Mouse (Mus musculus) embryonic facial prominence, embryonic 11.5 days (tissue): Measurements from ENCODE around the gene Gm21987. TPM values are rescaled to one million over a fixed set of nuclear protein-coding genes. Genes with fewer than 3 reads are reported as not detected.

ENCODE experiments used
- ATAC-seq: fragments of 200-750 bp; cut with Nextera tagmentation; replicated peaks from 2 replicates; pipeline ENCODE4 v1.8.0; 2017; ENCODE audit warnings: low read depth; ENCODE audit not compliant: insufficient number of reproducible peaks, low FRiP score, low TSS enrichment
- DNase-seq: peaks from one replicate; pipeline ENCODE4 v3.0.0-alpha.2; 2015; ENCODE audit warnings: low spot score
- H3K27ac ChIP-seq: fragments of 300-500 bp; sonication (generic); replicated peaks from 2 replicates; pipeline ENCODE4 v1.5.1; 2014; ENCODE audit warnings: mild to moderate bottlenecking, low read depth, low read length, control low read depth
- H3K27me3 ChIP-seq: fragments of 300-500 bp; sonication (generic); 2 replicates; pipeline ENCODE4 v1.6.1; 2014; ENCODE audit warnings: mild to moderate bottlenecking, low read length, moderate library complexity, mixed read lengths; ENCODE audit not compliant: control insufficient read depth, insufficient read depth
- H3K36me3 ChIP-seq: fragments of 300-500 bp; sonication (generic); replicated peaks from 2 replicates; pipeline ENCODE4 v1.6.1; 2014; ENCODE audit warnings: low read depth, mild to moderate bottlenecking, low read length, moderate library complexity, mixed read lengths; ENCODE audit not compliant: control insufficient read depth, insufficient read depth
- H3K4me1 ChIP-seq: fragments of 300-500 bp; sonication (generic); 2 replicates; pipeline ENCODE4 v1.6.1; 2014; ENCODE audit warnings: low read length, mixed read lengths; ENCODE audit not compliant: control insufficient read depth, insufficient read depth
- H3K4me2 ChIP-seq: fragments of 300-500 bp; sonication (generic); 2 replicates; pipeline ENCODE4 v1.6.1; 2014; ENCODE audit warnings: low read depth, mild to moderate bottlenecking, control low read depth, low read length, moderate library complexity
- H3K4me3 ChIP-seq: fragments of 300-500 bp; sonication (generic); 2 replicates; pipeline ENCODE4 v1.5.1; 2014; ENCODE audit warnings: low read depth, low read length, control low read depth
- H3K9ac ChIP-seq: fragments of 300-500 bp; sonication (generic); replicated peaks from 2 replicates; pipeline ENCODE4 v1.6.1; 2014; ENCODE audit warnings: mild to moderate bottlenecking, control low read depth, low read length
- H3K9me3 ChIP-seq: fragments of 300-500 bp; sonication (generic); replicated peaks from 2 replicates; pipeline ENCODE4 v1.6.1; 2016; ENCODE audit warnings: mild to moderate bottlenecking, low read length, inconsistent platforms, mixed read lengths; ENCODE audit not compliant: control insufficient read depth
- WGBS: fragments of 180-500 bp; shearing (Covaris S2); extraction: QIAGEN DNeasy Blood & Tissue Kit; methylation state at CpG from one replicate; pipeline ENCODE4 v1.1.7; 2014; 5-methylcytosine and 5-hydroxymethylcytosine counted together
- polyA plus RNA-seq: library from polyadenylated mRNA; unstranded; fragments of >200 nt; fragmentation: Nextera tagmentation; extraction: Ambion mirVana; gene quantifications from 2 replicates; pipeline ENCODE4 v1.2.1, GENCODE M21; 2014

Gene Gm21987
- polyA plus RNA-seq, 1 experiment from 2014 or later, result 0.69 TPM

GRCm38 (mm10) chr16:38350939-38351338 is 4.1 kb downstream of the Gm21987 start:
- Histone ChIP-seq H3K27ac (no peak overlapping the region), H3K27me3 (no peaks in the 10 kb centered on the region), H3K36me3 (no peaks in the 10 kb centered on the region; the same call in 1 of the 2 replicates), H3K4me2 (no peak overlapping the region), H3K4me1 (0 out of 2 replicates have a peak, but pooled peaks cover 2% of the 10 kb centered on the region), H3K9me3 (no peaks in the 10 kb centered on the region), H3K4me3 (no peak overlapping the region), H3K9ac (no peak overlapping the region)
- 76% methylated on average over 6 of the region's 6 CpGs for WGBS
- ATAC-seq, result no peak
- DNase-seq, result no peak

DNA sequence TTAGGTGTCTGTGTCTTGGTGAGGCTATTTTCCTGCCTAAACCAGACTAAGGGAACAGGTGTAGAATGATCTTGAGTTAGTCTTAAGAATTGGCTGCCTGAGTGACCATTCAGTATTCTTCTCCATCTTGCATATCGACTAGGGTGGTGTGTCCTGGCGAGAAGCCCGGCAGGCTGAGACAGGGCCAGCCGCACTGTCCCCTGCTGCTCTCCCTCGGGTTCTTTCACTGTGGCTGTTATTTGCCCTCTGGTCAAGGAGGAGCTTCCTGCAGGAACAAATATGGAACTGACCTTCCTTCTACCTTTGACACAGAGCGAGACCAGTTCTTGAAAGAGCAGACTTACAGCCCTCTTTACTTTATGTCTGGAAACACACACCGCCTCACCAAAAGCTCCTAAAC is 5.2 kb downstream of the Gm21987 start:
- Histone ChIP-seq H3K4me1 (0 out of 2 replicates have a peak, but pooled peaks cover 2% of the 10 kb centered on the region), H3K36me3 (no peaks in the 10 kb centered on the region; the same call in 1 of the 2 replicates), H3K4me2 (no peak overlapping the region), H3K9me3 (no peaks in the 10 kb centered on the region), H3K27me3 (no peaks in the 10 kb centered on the region), H3K9ac (no peak overlapping the region), H3K27ac (no peak overlapping the region), H3K4me3 (no peak overlapping the region)
- DNase-seq (no peak), ATAC-seq (no peak)
- WGBS, result 84% methylated on average over 7 of the region's 7 CpGs

- Histone ChIP-seq H3K27me3 (no peaks in the 10 kb centered on the region), H3K9ac (no peak overlapping the region), H3K4me3 (no peak overlapping the region), H3K27ac (no peak overlapping the region), H3K4me1 (0 out of 2 replicates have a peak, but pooled peaks cover 2% of the 10 kb centered on the region), H3K4me2 (no peak overlapping the region), H3K9me3 (no peaks in the 10 kb centered on the region), H3K36me3 (no peaks in the 10 kb centered on the region; the same call in 1 of the 2 replicates)
- no peak for DNase-seq
- ATAC-seq, result no peak
Observed at GRCm38 (mm10) chr16:38352851-38353250, 6.0 kb downstream of the Gm21987 start.

DNA sequence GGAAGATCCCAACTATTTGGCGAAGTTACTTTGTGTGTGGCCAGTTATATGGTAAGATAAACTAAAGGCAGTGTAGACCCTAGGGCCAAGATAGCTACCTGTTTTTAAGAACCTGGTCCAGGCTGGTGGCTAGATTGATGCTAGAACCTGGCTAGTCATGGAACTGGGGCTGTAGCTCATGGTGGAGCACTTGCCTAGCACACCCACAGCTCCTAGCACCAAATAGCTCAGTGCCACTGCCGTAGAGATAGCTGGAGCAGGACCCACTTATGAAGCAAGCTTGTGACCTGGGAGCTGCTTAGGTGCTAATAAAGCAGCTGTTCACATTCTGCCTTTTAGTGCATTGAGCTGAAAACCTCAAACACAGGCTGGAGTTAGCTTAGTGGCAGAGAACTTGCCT is 6.8 kb downstream of the Gm21987 start:
- ATAC-seq, result no peak
- no peak overlapping the region for H3K9ac ChIP-seq
- no peak overlapping the region for H3K4me3 ChIP-seq
- DNase-seq, result no peak
- no peak overlapping the region for H3K27ac ChIP-seq
- H3K36me3 ChIP-seq, result no peaks in the 10 kb centered on the region; the same call in 1 of the 2 replicates
- H3K4me1 ChIP-seq, result no peaks in the 10 kb centered on the region
- H3K4me2 ChIP-seq, result no peak overlapping the region
- no peaks in the 10 kb centered on the region for H3K9me3 ChIP-seq
- H3K27me3 ChIP-seq, result no peaks in the 10 kb centered on the region
- WGBS, result 91% methylated on average over 2 of the region's 2 CpGs

DNA sequence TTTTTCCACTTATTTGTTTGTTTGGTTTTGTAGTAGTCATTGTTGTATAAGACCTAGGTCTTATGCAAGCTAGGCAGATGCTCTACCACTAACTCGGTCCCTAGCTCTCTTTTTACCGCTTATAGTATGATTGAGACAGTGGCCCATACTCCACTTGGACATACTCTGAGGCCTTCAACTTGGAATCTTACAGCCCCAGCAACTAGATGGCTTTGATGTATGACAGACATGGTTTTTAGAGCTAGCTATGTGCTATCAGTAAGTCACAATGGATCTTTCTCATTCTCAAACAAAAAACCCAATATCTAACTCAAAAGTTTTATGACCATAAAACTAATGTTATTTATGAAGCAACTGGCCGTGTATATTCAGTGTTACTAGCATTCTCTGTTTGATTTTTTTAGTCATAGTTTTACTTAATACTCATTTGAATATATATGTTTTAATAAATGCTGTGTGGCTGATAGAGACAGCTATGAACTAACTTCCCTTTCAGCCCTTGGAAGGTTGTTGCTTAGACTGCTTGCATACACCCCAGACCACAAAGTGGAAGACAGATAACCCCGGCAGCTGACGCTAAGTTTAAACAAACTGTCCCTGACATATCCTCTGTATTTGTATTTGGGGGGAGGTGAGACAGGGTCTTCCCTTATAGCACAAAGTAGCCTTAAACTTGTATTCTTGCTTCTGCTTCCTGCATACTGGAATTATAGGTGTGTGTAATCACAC is 7.5 kb downstream of the Gm21987 start:
- Histone ChIP-seq H3K4me1 (no peaks in the 10 kb centered on the region), H3K27ac (no peak overlapping the region), H3K4me3 (no peak overlapping the region), H3K9me3 (no peaks in the 10 kb centered on the region), H3K9ac (no peak overlapping the region), H3K36me3 (no peaks in the 10 kb centered on the region; the same call in 1 of the 2 replicates), H3K4me2 (no peak overlapping the region), H3K27me3 (no peaks in the 10 kb centered on the region)
- WGBS, result 88% methylated on average over 5 of the region's 5 CpGs
- ATAC-seq (no peak), DNase-seq (no peak)

DNA sequence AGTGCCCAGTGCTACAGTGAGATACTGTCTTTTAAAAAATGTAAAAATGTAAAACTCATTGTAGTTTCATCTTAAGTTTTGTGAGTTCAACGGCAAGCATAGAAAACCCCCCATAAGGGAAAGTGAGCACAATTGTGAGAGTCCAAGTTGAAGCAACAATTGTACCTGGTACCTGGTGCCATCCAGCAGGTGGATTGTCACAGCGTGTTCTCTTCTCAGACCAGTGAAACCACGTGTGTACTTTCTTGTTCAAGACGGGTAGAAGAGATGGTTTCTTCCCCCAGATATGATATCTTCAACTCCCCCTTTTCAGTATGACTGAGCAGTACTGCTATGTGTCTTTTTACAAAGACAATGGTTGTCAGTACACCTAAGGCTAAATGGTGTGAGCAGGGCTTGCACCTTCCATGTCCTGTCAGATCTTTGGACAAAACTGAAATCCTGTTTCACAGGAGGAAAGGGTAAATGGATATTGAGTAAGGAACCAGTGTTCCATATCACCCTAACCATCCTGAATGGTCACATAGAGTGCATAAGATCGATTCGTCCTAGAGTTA is 11.5 kb downstream of the Gm21987 start:
- Histone ChIP-seq H3K4me1 (no peaks in the 10 kb centered on the region; the same call in 1 of the 2 replicates), H3K27me3 (no peaks in the 10 kb centered on the region), H3K4me3 (no peak overlapping the region), H3K27ac (no peak overlapping the region), H3K9ac (no peak overlapping the region), H3K4me2 (no peak overlapping the region), H3K9me3 (no peaks in the 10 kb centered on the region), H3K36me3 (no peaks in the 10 kb centered on the region)
- no peak for DNase-seq
- 88% methylated on average over 6 of the region's 6 CpGs for WGBS
- no peak for ATAC-seq

- Histone ChIP-seq H3K4me1 (no peaks in the 10 kb centered on the region; the same call in 1 of the 2 replicates), H3K27ac (no peak overlapping the region), H3K9me3 (no peaks in the 10 kb centered on the region), H3K9ac (no peak overlapping the region), H3K4me2 (no peak overlapping the region), H3K27me3 (no peaks in the 10 kb centered on the region), H3K4me3 (no peak overlapping the region), H3K36me3 (no peaks in the 10 kb centered on the region)
- no peak for ATAC-seq
- DNase-seq, result no peak
- WGBS, result 91% methylated on average over 2 of the region's 2 CpGs
Observed at GRCm38 (mm10) chr16:38359241-38359640, 12.4 kb downstream of the Gm21987 start.

DNA sequence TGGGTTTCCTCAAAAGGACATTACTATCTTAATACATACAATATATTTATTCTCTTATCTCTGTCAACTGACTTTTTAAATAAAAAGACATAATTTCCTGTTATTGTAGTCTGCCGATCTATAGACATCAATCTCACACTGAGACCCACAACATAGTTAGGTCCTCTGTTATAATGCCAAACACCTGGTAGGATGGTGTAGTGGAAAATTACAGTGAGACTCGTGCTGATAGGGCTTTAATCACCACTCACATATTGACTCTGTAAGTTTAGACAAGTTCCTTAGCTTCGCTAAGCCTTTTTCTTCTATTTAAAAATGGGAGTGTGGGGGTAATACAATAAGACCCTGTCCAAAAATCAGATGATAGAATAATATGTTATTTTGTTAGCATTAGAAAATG is 13.0 kb downstream of the Gm21987 start:
- Histone ChIP-seq H3K36me3 (no peaks in the 10 kb centered on the region), H3K4me3 (no peak overlapping the region), H3K27me3 (no peaks in the 10 kb centered on the region), H3K27ac (no peak overlapping the region), H3K4me1 (no peaks in the 10 kb centered on the region; the same call in 1 of the 2 replicates), H3K4me2 (no peak overlapping the region), H3K9ac (no peak overlapping the region), H3K9me3 (no peaks in the 10 kb centered on the region)
- DNase-seq (no peak), ATAC-seq (no peak)
- 76% methylated on average over 3 of the region's 3 CpGs for WGBS
